Mouse (Mus musculus) stomach, embryonic 16.5 days (tissue): ENCODE data around the gene Chga. TPM values are rescaled to one million over a fixed set of nuclear protein-coding genes. Genes with fewer than 3 reads are reported as not detected.
A peak's percentile ranks its signal among the peaks of the same experiment; 100 is the strongest.

Source experiments
- ATAC-seq: fragments of 200-750 bp; cut with Nextera tagmentation; 2 replicates; pipeline ENCODE4 v1.8.0; 2017; ENCODE audit warnings: moderate number of reproducible peaks, moderate TSS enrichment; ENCODE audit not compliant: insufficient read depth, low FRiP score
- H3K27ac ChIP-seq: fragments of 300-500 bp; sonication (generic); 2 replicates; pipeline ENCODE4 v1.5.1; 2014; ENCODE audit warnings: low read length
- H3K27me3 ChIP-seq: fragments of 300-500 bp; sonication (generic); 2 replicates; pipeline ENCODE4 v1.6.1; 2014; ENCODE audit warnings: low read length, control low read depth, mixed read lengths; ENCODE audit not compliant: control insufficient read depth, insufficient read depth
- H3K36me3 ChIP-seq: fragments of 300-500 bp; sonication (generic); 2 replicates; pipeline ENCODE4 v1.6.1; 2014; ENCODE audit warnings: low read length; ENCODE audit not compliant: control insufficient read depth, insufficient read depth
- H3K4me1 ChIP-seq: fragments of 300-500 bp; sonication (generic); 2 replicates; pipeline ENCODE4 v1.6.1; 2014; ENCODE audit warnings: low read length, control low read depth, mixed read lengths; ENCODE audit not compliant: control insufficient read depth, insufficient read depth
- H3K4me2 ChIP-seq: fragments of 300-500 bp; sonication (generic); 2 replicates; pipeline ENCODE4 v1.6.1; 2014; ENCODE audit warnings: low read depth, low read length, mixed read lengths
- H3K4me3 ChIP-seq: fragments of 300-500 bp; sonication (generic); replicated peaks from 2 replicates; pipeline ENCODE4 v1.5.1; 2014; ENCODE audit warnings: mild to moderate bottlenecking, low read length
- H3K9ac ChIP-seq: fragments of 300-500 bp; sonication (generic); 2 replicates; pipeline ENCODE4 v1.6.1; 2014; ENCODE audit warnings: low read length
- H3K9me3 ChIP-seq: fragments of 300-500 bp; sonication (generic); replicated peaks from 2 replicates; pipeline ENCODE4 v1.6.1; 2016; ENCODE audit warnings: low read length, control low read depth; ENCODE audit not compliant: control insufficient read depth
- WGBS: fragments of 180-500 bp; shearing (Covaris S2); extraction: QIAGEN DNeasy Blood & Tissue Kit; methylation state at CpG from one replicate; pipeline ENCODE4 v1.1.7; 2014; 5-methylcytosine and 5-hydroxymethylcytosine counted together
- polyA plus RNA-seq: library from polyadenylated mRNA; unstranded; fragments of >200 nt; fragmentation: Nextera tagmentation; extraction: Ambion mirVana; gene quantifications from 2 replicates; pipeline ENCODE4 v1.2.1, GENCODE M21; 2015

Chga gene
- polyA plus RNA-seq, 1 experiment from 2014 or later: 17.5 TPM

- no peak for ATAC-seq
- no peaks in the 10 kb centered on the region for H3K9me3 ChIP-seq
- no peak overlapping the region for H3K27ac ChIP-seq
- H3K4me2 ChIP-seq: no peak overlapping the region
- H3K36me3 ChIP-seq: no peaks in the 10 kb centered on the region
- H3K9ac ChIP-seq: no peak overlapping the region
- H3K4me3 ChIP-seq: no peak overlapping the region
- no peaks in the 10 kb centered on the region for H3K27me3 ChIP-seq
- H3K4me1 ChIP-seq: no peaks in the 10 kb centered on the region
- 78% methylated on average over 9 of the region's 9 CpGs for WGBS
These were observed 31.6 kb downstream of the Chga start for GRCm38 (mm10) chr12:102586286-102586881.

GRCm38 (mm10) chr12:102587106-102587505, 32.3 kb downstream of the Chga start:
- Histone ChIP-seq H3K4me3 (no peak overlapping the region), H3K9ac (no peak overlapping the region), H3K4me2 (no peak overlapping the region), H3K9me3 (no peaks in the 10 kb centered on the region), H3K27me3 (no peaks in the 10 kb centered on the region), H3K27ac (no peak overlapping the region), H3K36me3 (no peaks in the 10 kb centered on the region), H3K4me1 (no peaks in the 10 kb centered on the region)
- WGBS: 83% methylated on average over 8 of the region's 8 CpGs
- no peak for ATAC-seq

- H3K9ac ChIP-seq: no peak overlapping the region
- no peaks in the 10 kb centered on the region for H3K27me3 ChIP-seq
- no peak overlapping the region for H3K27ac ChIP-seq
- WGBS: 85% methylated on average over 17 of the region's 17 CpGs
- H3K36me3 ChIP-seq: no peaks in the 10 kb centered on the region
- no peak overlapping the region for H3K4me2 ChIP-seq
- no peak for ATAC-seq
- peaks cover 12% of the 10 kb centered on the region for H3K4me1 ChIP-seq
- H3K4me3 ChIP-seq: no peak overlapping the region
- no peaks in the 10 kb centered on the region for H3K9me3 ChIP-seq
These were observed 36.1 kb downstream of the Chga start for GRCm38 (mm10) chr12:102590711-102591360.

- Histone ChIP-seq H3K4me3 (no peak overlapping the region), H3K4me2 (no peak overlapping the region), H3K27ac (peak overlapping the region; percentile 72), H3K4me1 (peaks cover 19% of the 10 kb centered on the region), H3K9me3 (peaks cover 4% of the 10 kb centered on the region; the same call in 1 of the 2 replicates), H3K27me3 (no peaks in the 10 kb centered on the region), H3K36me3 (no peaks in the 10 kb centered on the region), H3K9ac (no peak overlapping the region; the same call in 1 of the 2 replicates)
- 46% methylated on average over 9 of the region's 9 CpGs for WGBS
- ATAC-seq: peak; percentile 49; the same call in 1 of the 2 replicates
These were observed 38.9 kb downstream of the Chga start for GRCm38 (mm10) chr12:102593699-102594098.

GRCm38 (mm10) chr12:102594627-102595026, 39.9 kb downstream of the Chga start:
- Histone ChIP-seq H3K4me3 (no peak overlapping the region), H3K4me1 (peaks cover 19% of the 10 kb centered on the region), H3K9me3 (peaks cover 4% of the 10 kb centered on the region; the same call in 1 of the 2 replicates), H3K27ac (peak overlapping the region; percentile 21; the same call in 1 of the 2 replicates), H3K4me2 (no peak overlapping the region), H3K27me3 (no peaks in the 10 kb centered on the region), H3K36me3 (no peaks in the 10 kb centered on the region), H3K9ac (no peak overlapping the region)
- no peak for ATAC-seq
- 74% methylated on average over 9 of the region's 9 CpGs for WGBS

GRCm38 (mm10) chr12:102596410-102596809, 41.6 kb downstream of the Chga start:
- Histone ChIP-seq H3K9me3 (peaks cover 4% of the 10 kb centered on the region; the same call in 1 of the 2 replicates), H3K4me2 (no peak overlapping the region), H3K4me1 (peaks cover 19% of the 10 kb centered on the region), H3K9ac (no peak overlapping the region), H3K36me3 (no peaks in the 10 kb centered on the region), H3K27me3 (no peaks in the 10 kb centered on the region), H3K4me3 (no peak overlapping the region), H3K27ac (no peak overlapping the region)
- 73% methylated on average over 7 of the region's 7 CpGs for WGBS
- ATAC-seq: no peak

- no peaks in the 10 kb centered on the region for H3K27me3 ChIP-seq
- no peak for ATAC-seq
- no peaks in the 10 kb centered on the region for H3K36me3 ChIP-seq
- H3K27ac ChIP-seq: peak overlapping the region; percentile 34; the same call in 1 of the 2 replicates
- H3K9ac ChIP-seq: no peak overlapping the region
- 34% methylated on average over 4 of the region's 4 CpGs for WGBS
- peaks cover 24% of the 10 kb centered on the region for H3K4me1 ChIP-seq
- no peak overlapping the region for H3K4me2 ChIP-seq
- H3K4me3 ChIP-seq: no peak overlapping the region
- peaks cover 4% of the 10 kb centered on the region; the same call in 1 of the 2 replicates for H3K9me3 ChIP-seq
These were observed 42.7 kb downstream of the Chga start for GRCm38 (mm10) chr12:102597466-102597865.

- Histone ChIP-seq H3K36me3 (no peaks in the 10 kb centered on the region), H3K9me3 (peaks cover 4% of the 10 kb centered on the region; the same call in 1 of the 2 replicates), H3K27ac (no peak overlapping the region), H3K27me3 (no peaks in the 10 kb centered on the region), H3K4me1 (peaks cover 25% of the 10 kb centered on the region), H3K4me2 (no peak overlapping the region), H3K9ac (no peak overlapping the region), H3K4me3 (no peak overlapping the region)
- ATAC-seq: no peak
- 94% methylated on average over 3 of the region's 3 CpGs for WGBS
These were observed 43.8 kb downstream of the Chga start for GRCm38 (mm10) chr12:102598535-102598934.

- Histone ChIP-seq H3K9me3 (peaks cover 4% of the 10 kb centered on the region; the same call in 1 of the 2 replicates), H3K4me1 (peaks cover 12% of the 10 kb centered on the region), H3K27ac (no peak overlapping the region), H3K36me3 (no peaks in the 10 kb centered on the region), H3K9ac (no peak overlapping the region), H3K4me3 (no peak overlapping the region), H3K4me2 (no peak overlapping the region), H3K27me3 (no peaks in the 10 kb centered on the region)
- ATAC-seq: peak; percentile 5; the same call in 1 of the 2 replicates
- 77% methylated on average over 7 of the region's 7 CpGs for WGBS
These were observed 45.0 kb downstream of the Chga start for GRCm38 (mm10) chr12:102599801-102600200.
